Mouse (Mus musculus) erythroblast, adult 5-6 weeks (primary cell): ENCODE measurements around the gene Parp11. TPM values are rescaled to one million over a fixed set of nuclear protein-coding genes. Genes with fewer than 3 reads are reported as not detected.
A peak's percentile ranks its signal among the peaks of the same experiment; 100 is the strongest.

Experiments used
- ATAC-seq: replicated peaks from 2 replicates; pipeline ENCODE4 v1.8.0; 2016; ENCODE audit warnings: moderate number of reproducible peaks, mild to moderate bottlenecking, moderate TSS enrichment, inconsistent platforms; ENCODE audit not compliant: poor library complexity, low FRiP score, severe bottlenecking
- total RNA-seq, 2 experiments: library from RNA; stranded (forward) in 1 of 2; stranded (reverse) in 1 of 2; fragments of 150-400 nt in 1 of 2; fragments of 200-764, 138-1000 nt in 1 of 2; gene quantifications; 2 replicates each; pipeline versions ENCODE4 v1.2.3 to v1.2.4; 2015 to 2017; ENCODE audit warnings: low replicate concordance in 2 of 2

The Parp11 gene
- total RNA-seq, 2 experiments from 2014 or later: 15.0 to 24.2 TPM

DNA sequence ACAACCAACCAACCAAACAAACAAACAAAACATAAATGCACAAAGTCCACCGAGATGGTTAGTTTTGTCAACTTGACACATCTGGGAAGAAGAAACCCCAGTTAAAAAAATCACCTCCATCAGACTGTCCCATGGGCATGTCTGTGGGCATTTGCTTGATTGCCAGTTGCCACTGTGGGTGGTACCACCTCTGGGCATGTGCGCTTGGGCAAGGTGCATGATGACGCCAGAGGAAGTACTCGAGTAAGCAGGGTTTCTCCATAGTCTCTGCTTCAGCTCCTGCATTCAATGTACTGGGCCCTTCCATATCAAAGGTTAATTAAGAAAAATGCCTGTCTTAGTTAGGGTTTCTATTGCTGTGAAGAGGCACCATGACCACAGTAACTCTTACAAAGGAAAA, 92.6 kb downstream of the Parp11 start:
- 0 out of 2 replicates have a peak, but pooled peaks have one; percentile 32 for ATAC-seq

DNA sequence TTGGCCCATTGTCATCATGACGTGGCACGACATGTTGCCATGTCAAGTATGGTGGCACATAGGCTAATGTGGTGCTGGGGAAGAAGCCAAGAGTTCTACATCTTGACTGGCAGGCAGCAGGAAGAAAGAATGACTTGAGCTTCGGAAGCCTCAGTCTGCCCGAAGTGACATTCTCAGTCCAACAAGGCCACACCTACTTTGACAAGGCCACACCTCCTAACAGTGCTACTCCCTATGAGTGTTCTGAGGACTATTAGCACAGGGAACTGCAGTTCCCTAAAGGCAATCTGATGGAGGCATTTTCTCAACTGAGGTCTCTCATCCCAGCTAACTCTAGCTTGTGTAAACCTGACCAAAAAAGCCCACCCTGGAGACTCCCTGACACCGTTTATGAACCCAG, 93.0 kb downstream of the Parp11 start:
- peak; percentile 87 for ATAC-seq

DNA sequence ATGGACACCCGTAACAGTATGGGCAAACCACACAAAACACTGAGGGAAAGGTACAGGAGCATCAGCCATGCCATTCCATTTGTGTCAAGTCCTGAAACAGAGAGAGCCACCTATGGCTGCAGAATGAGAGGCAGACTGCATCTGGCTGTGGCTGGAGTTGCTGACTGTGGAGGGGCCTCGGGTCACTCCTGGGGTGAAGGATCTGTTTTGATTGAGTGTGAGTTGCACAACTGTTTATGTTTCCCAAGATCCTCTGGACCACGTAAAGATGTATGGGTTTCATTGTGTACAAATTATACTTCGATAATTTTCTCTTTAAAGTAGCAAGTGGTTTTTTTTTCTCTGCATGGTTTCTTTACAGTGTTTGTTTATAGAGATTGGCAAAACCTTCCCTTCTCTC, 93.9 kb downstream of the Parp11 start:
- ATAC-seq: no peak

GRCm38 (mm10) chr6:127541617-127542374, 95.2 kb downstream of the Parp11 start:
- peak; percentile 75 for ATAC-seq

Other genes with a start within 250 kb of the Parp11 start
- 4.0 and 4.2 TPM in 2 replicates for gene Cracr2a, start 114.5 kb downstream of the Parp11 start, total RNA-seq (2015; ENCODE audit: low replicate concordance)
- 2.4 and 2.9 TPM in 2 replicates for gene Cracr2a, start 114.5 kb downstream of the Parp11 start, total RNA-seq (2017; ENCODE audit: low replicate concordance)